Mouse (Mus musculus): ENCODE measurements around the gene Tacc2. TPM values are rescaled to one million over a fixed set of nuclear protein-coding genes. Genes with fewer than 3 reads are reported as not detected.

Gene Tacc2
- polyA plus RNA-seq, 1 experiment from 2014 or later = 6.8 TPM

- Histone ChIP-seq H3K36me3 (ENCODE audit: inconsistent target) (no peaks in the 10 kb centered on the region), H3K27ac (no peak overlapping the region), H3K79me2 (ENCODE audit: inconsistent target) (no peaks in the 10 kb centered on the region), H3K4me3 (ENCODE audit: inconsistent target) (no peak overlapping the region)
- WGBS (ENCODE audit: missing documents) = 88% methylated on average over 5 of the region's 5 CpGs
Measured at GRCm38 (mm10) chr7:130804991-130805390, 227.8 kb downstream of the Tacc2 start.

DNA sequence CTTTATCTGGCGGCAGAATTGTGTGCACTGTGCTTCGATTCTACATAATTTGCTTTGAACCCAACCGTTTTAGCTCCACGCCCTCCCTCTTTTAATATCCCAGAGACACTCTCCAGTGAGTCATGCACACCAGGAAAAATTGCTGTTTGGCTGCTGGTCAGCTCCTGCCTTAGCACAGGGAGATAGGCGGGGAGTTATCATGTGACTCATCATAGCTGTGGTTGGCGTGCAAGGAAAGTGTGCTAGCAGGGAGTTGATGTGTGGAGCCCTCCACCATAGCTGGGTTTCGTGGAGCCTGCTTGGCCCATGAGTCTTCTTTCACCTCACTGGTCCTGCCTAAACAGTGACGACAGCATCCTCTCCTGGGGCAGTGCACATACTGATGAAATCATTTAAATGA is 230.5 kb downstream of the Tacc2 start:
- WGBS (ENCODE audit: missing documents) = 79% methylated on average over 8 of the region's 8 CpGs
- Histone ChIP-seq H3K36me3 (ENCODE audit: inconsistent target) (no peaks in the 10 kb centered on the region), H3K4me3 (ENCODE audit: inconsistent target) (no peak overlapping the region), H3K79me2 (ENCODE audit: inconsistent target) (no peaks in the 10 kb centered on the region), H3K27ac (no peak overlapping the region)

GRCm38 (mm10) chr7:130808694-130809093 is 231.5 kb downstream of the Tacc2 start:
- H3K27ac ChIP-seq = no peak overlapping the region
- H3K36me3 ChIP-seq (ENCODE audit: inconsistent target) = no peaks in the 10 kb centered on the region
- 67% methylated on average over 6 of the region's 6 CpGs for WGBS (ENCODE audit: missing documents)
- no peaks in the 10 kb centered on the region for H3K79me2 ChIP-seq (ENCODE audit: inconsistent target)
- no peak overlapping the region for H3K4me3 ChIP-seq (ENCODE audit: inconsistent target)

- Histone ChIP-seq H3K79me2 (ENCODE audit: inconsistent target) (no peaks in the 10 kb centered on the region), H3K36me3 (ENCODE audit: inconsistent target) (no peaks in the 10 kb centered on the region), H3K4me3 (ENCODE audit: inconsistent target) (no peak overlapping the region), H3K27ac (no peak overlapping the region)
- WGBS (ENCODE audit: missing documents) = 91% methylated on average over 4 of the region's 4 CpGs
Measured at GRCm38 (mm10) chr7:130810238-130810637, 233.0 kb downstream of the Tacc2 start.

GRCm38 (mm10) chr7:130812407-130812806 is 235.2 kb downstream of the Tacc2 start:
- H3K79me2 ChIP-seq (ENCODE audit: inconsistent target) = no peaks in the 10 kb centered on the region
- H3K4me3 ChIP-seq (ENCODE audit: inconsistent target) = no peak overlapping the region
- WGBS (ENCODE audit: missing documents) = 28% methylated on average over 16 of the region's 16 CpGs
- H3K27ac ChIP-seq = no peak overlapping the region
- no peaks in the 10 kb centered on the region for H3K36me3 ChIP-seq (ENCODE audit: inconsistent target)

Other genes with a start within 250 kb of the Tacc2 start
- gene Ate1, start 57.1 kb upstream of the Tacc2 start, polyA plus RNA-seq (2018) = 24.9 to 34.3 TPM (median 29.3 TPM) in 3 replicates
- 35.5 to 54.7 TPM (median 44.5 TPM) in 3 replicates for gene Nsmce4a, start 4.3 kb upstream of the Tacc2 start, polyA plus RNA-seq (2018)
- not detected in 3 replicates for gene Btbd16, start 196.6 kb downstream of the Tacc2 start, polyA plus RNA-seq (2018)